In the genomic region with DNA sequence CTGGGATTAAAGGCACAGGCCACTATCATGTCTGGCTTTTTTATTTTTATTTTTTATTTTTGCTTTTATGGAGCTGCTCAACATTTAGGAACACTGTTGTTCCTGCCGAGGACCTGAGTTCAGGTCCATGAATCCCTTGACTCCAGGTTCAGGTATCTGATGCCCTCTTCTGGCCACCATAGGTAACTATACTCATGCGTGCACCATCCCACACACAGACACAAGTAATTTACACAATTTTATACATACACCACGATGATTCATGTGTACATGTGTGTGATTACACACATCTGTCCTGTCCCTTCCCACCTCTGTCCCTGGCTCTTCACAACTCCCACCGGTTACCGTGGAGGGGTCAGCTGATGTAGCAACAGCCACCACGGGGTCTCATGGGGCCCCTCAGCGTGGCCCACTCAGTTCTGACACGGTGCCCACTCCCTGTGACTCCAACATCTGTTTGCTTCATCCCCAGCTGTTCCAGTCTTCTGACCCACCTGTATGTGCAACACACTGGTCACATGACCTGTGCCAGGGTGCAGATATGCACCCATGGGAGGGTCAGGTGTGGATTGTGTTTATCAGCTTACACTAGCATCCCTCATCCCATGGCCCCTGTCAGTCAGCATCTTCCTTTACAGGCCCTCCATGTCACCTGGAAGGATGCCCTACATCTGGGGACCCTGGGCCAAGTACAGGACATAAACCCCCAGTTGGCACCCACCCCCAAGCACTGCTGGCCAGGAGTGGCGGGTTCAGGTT, we compare ENCODE assay signal across 10 mouse cellular contexts. TPM values are rescaled to one million over a fixed set of nuclear protein-coding genes. Genes with fewer than 3 reads are reported as not detected.
DNase-seq lines count a peak whose midpoint lies in the region; ATAC-seq and TF ChIP-seq lines count a peak whose summit lies in the region.
"Had no signal": no experiment of that assay in that cellular context is flagged by ENCODE, and none has a peak within 500 bp of the region (broad histone marks: within the 10 kb centered on the region; RNA-seq: fewer than 3 reads in every experiment).

No protein-coding gene starts in this region.

- H3K9me3 ChIP-seq in midbrain, embryonic 10.5 days (replicated peaks) = 0 out of 2 replicates have a peak, but pooled peaks cover under 1% of the 10 kb centered on the region

- peaks cover 24% of the 10 kb centered on the region for H3K4me1 ChIP-seq in cerebellum, adult 2 months (ENCODE audit: control insufficient read depth, insufficient read depth, low read length)
- H3K4me1 ChIP-seq in midbrain, embryonic 10.5 days = peaks cover 32% of the 10 kb centered on the region

- 40% methylated on average over 9 of the region's 9 CpGs for WGBS in cerebellum, adult 2 months
- 76% methylated on average over 9 of the region's 9 CpGs for WGBS in midbrain, embryonic 10.5 days

- intact Hi-C loops in left cerebral cortex, adult 2 months (cut with DNase I) = no loop called here
- intact Hi-C loops in left cerebral cortex, postnatal 4 days (cut with DNase I) = no loop called here

- no peak overlapping the region for H3K27ac ChIP-seq in cerebellum, adult 2 months (ENCODE audit: insufficient read depth, low read length)
- no peak overlapping the region for H3K27ac ChIP-seq in left cerebral cortex, adult 2 months
- H3K27ac ChIP-seq in midbrain, embryonic 10.5 days (replicated peaks) = no peak overlapping the region

- H3K36me3 ChIP-seq in midbrain, embryonic 10.5 days = no peaks in the 10 kb centered on the region

- H3K27me3 ChIP-seq in cerebellum, adult 2 months (ENCODE audit: control insufficient read depth, insufficient read depth, low read length) = no peaks in the 10 kb centered on the region
- H3K27me3 ChIP-seq in midbrain, embryonic 10.5 days (ENCODE audit: low read depth, poor library complexity, severe bottlenecking) = no peaks in the 10 kb centered on the region

- TF ChIP-seq CTCF in cerebellum, adult 2 months (IDR thresholded peaks at IDR 0.05; ENCODE audit: borderline replicate concordance, insufficient read depth, low read depth, low read length) = peak; percentile 47; the same call in 1 of the 2 replicates
- TF ChIP-seq CTCF in left cerebral cortex, adult 2 months (IDR thresholded peaks at IDR 0.05) = peak; percentile 50

- no peak for ATAC-seq in cerebellum, adult (ENCODE audit: insufficient number of reproducible peaks, low FRiP score, low TSS enrichment)
- ATAC-seq in CD4-positive, CD25-positive, alpha-beta regulatory T cell, adult 4 months = no peak
- ATAC-seq in erythroid progenitor cell, adult 5-6 weeks (replicated peaks; ENCODE audit: low FRiP score, poor library complexity, severe bottlenecking) = no peak

- no peak overlapping the region for H3K4me3 ChIP-seq in cerebellum, adult 2 months (replicated peaks; ENCODE audit: insufficient read depth, low read depth, low read length)
- no peak overlapping the region for H3K4me3 ChIP-seq in left cerebral cortex, adult 2 months
- H3K4me3 ChIP-seq in midbrain, embryonic 10.5 days = no peak overlapping the region

- no peak for TF ChIP-seq POLR2A in cerebellum, adult 2 months (IDR thresholded peaks at IDR 0.05; ENCODE audit: borderline replicate concordance, insufficient read depth, low read length)

- peak in 1 of 2 experiments; percentile 27 for DNase-seq in cerebellum, adult 2 months
- peak; percentile 6 to 8 for DNase-seq in left cerebral cortex, adult 2 months (ENCODE audit: extremely low spot score in 1 of 2, low spot score in 2 of 2)
- DNase-seq in left cerebral cortex, postnatal 4 days = no peak
- peak; percentile 50 to 51 for DNase-seq in cerebellum, postnatal 14 days
- peak; percentile 11 for DNase-seq in midbrain, embryonic 10.5 days (ENCODE audit: low spot score)

RNA-seq across cellular contexts. Expression of gene Gm20219, which starts 6.2 kb away (rescaled TPM):
- 7.2 and 7.8 TPM in 2 replicates for polyA plus RNA-seq in cerebellum, adult 2 months (2012; rRNA removed)
- total RNA-seq in left cerebral cortex, adult 2 months (2021) = 1 to 10 TPM; 2.5 to 4.0 TPM
- 1 to 10 TPM; 1.9 to 2.2 TPM for total RNA-seq in left cerebral cortex, postnatal 4 days (2021)
- 0.80 and 0.89 TPM in 2 replicates for polyA plus RNA-seq in midbrain, embryonic 10.5 days (2016; fragmentation: Nextera tagmentation; extraction: Ambion mirVana)
- polyA plus RNA-seq in CD4-positive, CD25-positive, alpha-beta regulatory T cell, adult 4 months (2017; shearing (Covaris generic)) = 1 to 10 TPM; 3.1 to 3.2 TPM
- total RNA-seq in erythroid progenitor cell, adult 5-6 weeks (2015; ENCODE audit: low replicate concordance) = 6.1 TPM in 1 of 2 replicates, not detected in the other
- total RNA-seq in erythroid progenitor cell, adult 5-6 weeks (2017; ENCODE audit: low replicate concordance) = 1.2 TPM in 1 of 2 replicates, not detected in the other

RNA-seq across cellular contexts. Expression of gene Znrf4, which starts 35.8 kb away (rescaled TPM):
- polyA plus RNA-seq in cerebellum, adult 2 months (2012; rRNA removed) = not detected in 2 replicates
- not detected for total RNA-seq in left cerebral cortex, adult 2 months (2021)
- total RNA-seq in left cerebral cortex, postnatal 4 days (2021) = not detected
- polyA plus RNA-seq in midbrain, embryonic 10.5 days (2016; fragmentation: Nextera tagmentation; extraction: Ambion mirVana) = not detected in 2 replicates
- polyA plus RNA-seq in CD4-positive, CD25-positive, alpha-beta regulatory T cell, adult 4 months (2017; shearing (Covaris generic)) = not detected
- total RNA-seq in erythroid progenitor cell, adult 5-6 weeks (2015; ENCODE audit: low replicate concordance) = not detected in 2 replicates
- total RNA-seq in erythroid progenitor cell, adult 5-6 weeks (2017; ENCODE audit: low replicate concordance) = not detected in 2 replicates
- polyA plus RNA-seq: large intestine, adult 2 months; liver, embryonic 16.5 days had no signal

RNA-seq across cellular contexts. Expression of gene Safb2, which starts 36.4 kb away (rescaled TPM):
- 137 and 143 TPM in 2 replicates for polyA plus RNA-seq in cerebellum, adult 2 months (2012; rRNA removed)
- total RNA-seq in left cerebral cortex, adult 2 months (2021) = 100 to 1,000 TPM; 133 to 148 TPM
- total RNA-seq in left cerebral cortex, postnatal 4 days (2021) = 100 to 1,000 TPM; 105 to 107 TPM
- polyA plus RNA-seq in midbrain, embryonic 10.5 days (2016; fragmentation: Nextera tagmentation; extraction: Ambion mirVana) = 80.9 and 85.6 TPM in 2 replicates
- 10 to 100 TPM; 36.8 to 53.1 TPM for polyA plus RNA-seq in CD4-positive, CD25-positive, alpha-beta regulatory T cell, adult 4 months (2017; shearing (Covaris generic))
- 107 and 153 TPM in 2 replicates for total RNA-seq in erythroid progenitor cell, adult 5-6 weeks (2015; ENCODE audit: low replicate concordance)
- total RNA-seq in erythroid progenitor cell, adult 5-6 weeks (2017; ENCODE audit: low replicate concordance) = 350 and 385 TPM in 2 replicates

RNA-seq across cellular contexts. Expression of gene Safb, which starts 36.6 kb away (rescaled TPM):
- 139 and 141 TPM in 2 replicates for polyA plus RNA-seq in cerebellum, adult 2 months (2012; rRNA removed)
- total RNA-seq in left cerebral cortex, adult 2 months (2021) = 100 to 1,000 TPM; 160 to 168 TPM
- total RNA-seq in left cerebral cortex, postnatal 4 days (2021) = 100 to 1,000 TPM; 173 to 188 TPM
- 148 and 157 TPM in 2 replicates for polyA plus RNA-seq in midbrain, embryonic 10.5 days (2016; fragmentation: Nextera tagmentation; extraction: Ambion mirVana)
- 10 to 100 TPM; 52.6 to 55.0 TPM for polyA plus RNA-seq in CD4-positive, CD25-positive, alpha-beta regulatory T cell, adult 4 months (2017; shearing (Covaris generic))
- 120 and 141 TPM in 2 replicates for total RNA-seq in erythroid progenitor cell, adult 5-6 weeks (2015; ENCODE audit: low replicate concordance)
- 189 and 314 TPM in 2 replicates for total RNA-seq in erythroid progenitor cell, adult 5-6 weeks (2017; ENCODE audit: low replicate concordance)
